Mouse (Mus musculus) cerebellum, adult 2 months (tissue): ENCODE data around the gene Klc4. TPM values are rescaled to one million over a fixed set of nuclear protein-coding genes. Genes with fewer than 3 reads are reported as not detected.
A peak's percentile ranks its signal among the peaks of the same experiment; 100 is the strongest.

ENCODE experiments used
- DNase-seq, 2 experiments: peaks; one replicate each; pipeline ENCODE4 v3.0.0; 2021
- H3K27ac ChIP-seq: fragments of 200-500 bp; 2 replicates; pipeline ENCODE4 v1.5.1; 2012; ENCODE audit warnings: low read length, control low read depth, inconsistent platforms; ENCODE audit not compliant: insufficient read depth
- H3K27me3 ChIP-seq: fragments of 200-500 bp; 2 replicates; pipeline ENCODE4 v1.6.1; 2012; ENCODE audit warnings: inconsistent platforms, mild to moderate bottlenecking, low read length, moderate library complexity; ENCODE audit not compliant: control insufficient read depth, insufficient read depth
- H3K4me1 ChIP-seq: fragments of 200-500 bp; 2 replicates; pipeline ENCODE4 v1.6.1; 2011; ENCODE audit warnings: low read length; ENCODE audit not compliant: control insufficient read depth, insufficient read depth
- H3K4me3 ChIP-seq: fragments of 200-500 bp; replicated peaks from 2 replicates; pipeline ENCODE3; 2011; ENCODE audit warnings: mild to moderate bottlenecking, low read depth, low read length, control low read depth; ENCODE audit not compliant: insufficient read depth
- CTCF ChIP-seq: fragments of 200-500 bp; IDR thresholded peaks from 2 replicates; pipeline ENCODE4 v1.5.1; 2011; ENCODE audit warnings: low read depth, mild to moderate bottlenecking, control low read depth, low read length, moderate library complexity, borderline replicate concordance; ENCODE audit not compliant: insufficient read depth
- POLR2A ChIP-seq: fragments of 200-500 bp; IDR thresholded peaks from 2 replicates; pipeline ENCODE4 v1.6.1; 2011; ENCODE audit warnings: low read length, control low read depth, borderline replicate concordance; ENCODE audit not compliant: insufficient read depth
- WGBS: fragments of 180-500 bp; shearing (Covaris S2); methylation state at CpG from one replicate; pipeline ENCODE4 v1.1.7; 2018; 5-methylcytosine and 5-hydroxymethylcytosine counted together
- polyA plus RNA-seq: library from polyadenylated mRNA; depleted of rRNA; stranded (reverse); fragments of >200 nt; gene quantifications from 2 replicates; pipeline ENCODE4 v1.2.3, GENCODE M21; 2012

Klc4 gene
- polyA plus RNA-seq, 1 experiment, result 28.1 TPM

DNA sequence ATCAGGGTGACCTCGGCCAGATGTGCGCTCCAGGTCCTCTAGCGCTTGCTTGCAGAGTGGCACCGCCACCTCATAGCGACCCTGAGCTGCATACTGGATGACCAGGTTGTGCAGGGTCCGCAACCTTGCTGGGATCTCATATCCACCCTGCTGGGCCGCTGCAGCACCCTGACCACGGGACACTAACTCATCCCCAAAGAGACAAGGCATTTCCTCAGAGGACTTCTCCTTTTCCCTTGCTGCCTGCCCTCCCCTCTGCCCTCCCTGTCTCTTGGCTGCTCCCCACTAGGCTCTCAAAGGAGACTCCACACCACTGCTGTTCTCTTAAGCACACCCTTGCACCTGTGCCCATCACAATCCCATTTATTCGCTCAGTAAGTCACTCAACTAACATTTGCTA lies 5.9 kb downstream of the Klc4 start:
- no peaks in the 10 kb centered on the region for H3K27me3 ChIP-seq
- TF ChIP-seq CTCF, result no peak
- TF ChIP-seq POLR2A, result no peak
- no peak for DNase-seq
- no peak overlapping the region for H3K4me3 ChIP-seq
- 79% methylated on average over 9 of the region's 9 CpGs for WGBS
- H3K4me1 ChIP-seq, result peaks cover 17% of the 10 kb centered on the region
- H3K27ac ChIP-seq, result no peak overlapping the region

DNA sequence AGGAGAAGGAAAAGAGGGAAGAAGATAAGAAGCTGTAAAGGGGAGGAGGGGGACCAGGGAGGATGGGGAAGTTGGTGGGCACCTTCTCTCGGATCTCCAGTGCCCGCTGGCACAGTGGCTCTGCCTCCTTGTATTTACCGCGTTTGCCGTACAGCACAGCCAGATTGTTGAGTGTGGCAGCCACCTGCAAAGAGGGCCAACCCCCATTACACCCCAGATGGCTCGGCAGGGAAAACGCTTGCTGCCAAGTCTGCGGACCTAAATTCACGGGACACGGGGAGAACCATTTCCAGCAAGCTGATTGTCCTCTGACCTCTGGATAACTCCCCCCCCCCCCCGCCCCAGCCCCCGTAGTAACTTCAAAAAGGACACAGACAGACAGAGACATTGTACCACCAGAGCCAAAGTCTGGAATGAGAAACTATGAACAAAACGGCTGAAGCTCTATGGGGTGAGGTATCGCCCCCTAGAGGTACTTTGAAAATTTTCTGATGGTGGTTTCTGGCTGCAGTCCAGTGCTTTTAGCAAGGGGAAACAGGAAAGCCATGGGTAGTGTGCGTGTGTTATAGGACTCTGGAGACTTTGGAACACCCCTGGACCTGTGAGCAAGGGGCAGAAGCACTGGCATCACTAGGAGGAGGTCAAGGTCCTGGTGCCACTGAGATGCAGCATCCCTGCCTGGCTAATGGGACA lies 8.8 kb downstream of the Klc4 start:
- TF ChIP-seq POLR2A (no peak), CTCF (peak; percentile 60)
- peak; percentile 73 to 75 for DNase-seq
- H3K27ac ChIP-seq, result no peak overlapping the region
- H3K4me1 ChIP-seq, result peaks cover 7% of the 10 kb centered on the region
- no peaks in the 10 kb centered on the region for H3K27me3 ChIP-seq
- peak overlapping the region; percentile 37 for H3K4me3 ChIP-seq
- WGBS, result 2% methylated on average over 15 of the region's 15 CpGs

DNA sequence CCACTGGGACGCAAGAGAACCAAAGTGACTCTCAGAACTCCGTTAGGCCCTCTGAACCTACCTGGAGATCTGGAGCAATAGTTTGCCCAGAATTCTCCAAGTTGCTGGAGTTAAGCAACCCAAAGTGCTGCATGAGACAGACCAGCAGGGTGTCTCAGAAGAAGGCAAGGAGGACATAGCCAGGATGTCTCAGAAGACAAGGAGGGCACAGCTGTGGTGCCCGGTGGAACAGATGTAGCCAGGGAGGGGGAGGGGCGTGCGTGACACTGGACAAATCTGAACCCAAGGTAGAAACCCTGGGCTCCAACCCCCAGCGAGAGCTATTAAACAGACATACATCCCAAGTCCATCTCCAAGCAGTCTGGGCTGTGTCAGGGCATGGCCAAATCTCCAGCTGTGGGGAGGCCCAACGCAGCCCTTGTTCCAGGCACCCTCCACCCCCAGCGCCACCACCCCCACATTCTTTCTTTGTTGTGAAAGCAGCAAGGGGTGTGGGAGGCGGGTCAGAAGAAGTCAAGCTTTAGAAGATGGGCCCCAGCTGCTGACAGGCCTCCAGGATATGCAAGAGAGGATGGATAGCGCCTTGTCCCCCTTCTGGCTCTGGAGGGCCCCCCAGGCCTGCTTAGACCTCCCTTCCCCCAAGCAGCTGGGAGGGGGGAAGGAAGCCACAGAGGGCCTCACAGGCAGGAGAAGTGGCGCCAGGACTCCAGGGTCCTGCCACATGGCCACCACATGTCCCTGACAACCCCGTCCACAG lies 16.0 kb downstream of the Klc4 start:
- no peak for DNase-seq
- no peaks in the 10 kb centered on the region for H3K27me3 ChIP-seq
- TF ChIP-seq POLR2A, result no peak
- TF ChIP-seq CTCF, result no peak
- H3K4me3 ChIP-seq, result peak overlapping the region; percentile 79
- WGBS, result 21% methylated on average over 12 of the region's 12 CpGs
- no peak overlapping the region for H3K27ac ChIP-seq
- H3K4me1 ChIP-seq, result peaks cover 8% of the 10 kb centered on the region

DNA sequence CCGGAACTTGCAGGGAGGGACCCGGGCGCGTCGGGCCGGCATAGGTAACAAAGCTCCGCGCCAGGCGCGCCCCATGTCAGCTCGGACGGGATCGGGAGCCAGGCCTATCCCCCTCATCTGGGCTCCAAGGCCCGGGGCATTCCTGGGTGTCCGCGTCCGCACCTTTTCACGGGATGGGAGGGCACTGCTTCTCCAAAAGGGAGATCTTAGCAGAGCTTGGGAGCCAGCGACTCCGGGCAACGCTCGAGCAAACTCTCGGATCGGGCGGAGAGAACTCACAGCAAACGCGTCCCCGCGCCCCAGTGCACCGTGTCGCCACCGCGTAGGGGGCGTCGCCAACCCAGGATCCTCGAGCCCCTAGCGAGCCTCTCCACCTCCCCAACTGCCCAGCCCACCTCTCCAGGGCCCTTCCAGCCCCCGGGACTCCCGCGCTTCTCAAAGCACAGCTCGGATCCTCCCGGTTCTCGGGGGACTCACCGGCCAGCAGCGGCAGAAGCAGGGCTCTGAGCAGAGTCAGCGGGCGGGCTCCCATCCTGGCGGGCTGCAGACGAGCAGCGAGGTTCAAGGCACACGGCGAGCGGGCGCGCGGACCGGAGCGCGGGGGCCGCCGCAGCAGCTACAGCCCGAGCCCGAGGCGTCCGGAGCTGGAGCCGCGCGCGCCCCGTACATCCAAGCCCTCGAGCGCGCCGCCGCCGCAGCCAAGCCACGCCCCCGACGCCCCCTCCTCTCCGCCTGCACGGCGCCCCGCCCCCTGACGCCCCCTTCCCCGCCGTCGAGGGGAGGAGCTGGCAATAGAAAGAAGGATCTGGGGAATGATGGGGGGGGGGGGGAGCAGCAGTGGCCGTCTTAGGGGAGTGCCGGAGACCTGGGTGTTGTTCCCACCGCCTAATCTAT lies 16.8 kb downstream of the Klc4 start, which contains the start of gene Ptk7:
Gene Ptk7 (minus strand): TSS at position 714 of the 894 bp plus-strand sequence.
- Histone ChIP-seq H3K4me3 (peak within 1 kb of the TSS; percentile 79), H3K27me3 (no peaks in the 10 kb centered on the region), H3K4me1 (peaks cover 8% of the 10 kb centered on the region), H3K27ac (0 out of 2 replicates have a peak within 1 kb of the TSS, but pooled peaks have one; percentile 15)
- TF ChIP-seq CTCF (no peak), POLR2A (0 out of 2 replicates have a peak, but pooled peaks have one; percentile 12)
- DNase-seq, result peak; percentile 52 to 65
- WGBS, result under 1% methylated on average over 84 of the region's 90 CpGs

DNA sequence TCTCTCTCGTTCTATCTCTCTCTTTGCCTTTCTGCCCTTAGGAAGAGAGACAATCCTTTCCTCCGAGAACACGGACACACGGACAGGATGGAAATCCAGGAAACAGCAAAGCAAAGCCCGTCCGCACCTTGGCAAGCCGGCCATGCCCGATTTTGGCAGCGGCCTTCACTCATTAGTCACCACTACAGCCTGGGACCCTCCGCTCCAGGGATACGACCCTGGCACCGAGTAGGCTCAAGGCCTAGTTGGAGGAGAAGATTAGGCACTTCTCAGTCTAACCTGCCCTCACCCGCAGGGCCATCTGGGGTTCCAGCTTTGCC lies 17.4 kb downstream of the Klc4 start:
- peaks cover 8% of the 10 kb centered on the region for H3K4me1 ChIP-seq
- WGBS, result 3% methylated on average over 13 of the region's 13 CpGs
- 0 out of 2 replicates have a peak overlapping the region, but pooled peaks have one; percentile 15 for H3K27ac ChIP-seq
- no peak for TF ChIP-seq POLR2A
- TF ChIP-seq CTCF, result no peak
- H3K4me3 ChIP-seq, result peak overlapping the region; percentile 79
- H3K27me3 ChIP-seq, result no peaks in the 10 kb centered on the region
- peak; percentile 47 to 65 for DNase-seq

DNA sequence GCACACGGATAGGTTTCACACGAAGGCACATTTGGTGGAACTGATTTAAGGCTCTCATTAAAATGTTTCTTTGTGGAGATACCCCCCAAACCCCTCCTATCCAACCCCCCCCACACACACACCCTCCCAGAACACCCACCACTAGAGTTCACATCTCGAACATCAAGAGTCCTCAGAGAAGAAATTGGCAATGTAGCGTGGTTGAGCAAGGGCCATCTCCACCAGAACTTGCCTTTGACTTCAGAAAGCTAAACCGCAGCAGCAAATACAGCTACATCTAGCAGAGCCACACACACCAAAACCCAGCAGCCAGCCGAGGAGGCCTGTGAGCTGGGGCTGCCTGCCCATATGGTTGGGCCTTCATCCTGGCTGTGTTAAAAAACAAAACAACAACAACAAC lies 18.4 kb downstream of the Klc4 start:
- WGBS, result 79% methylated on average over 6 of the region's 6 CpGs
- no peak overlapping the region for H3K4me3 ChIP-seq
- TF ChIP-seq CTCF (no peak), POLR2A (no peak)
- no peak overlapping the region for H3K27ac ChIP-seq
- DNase-seq, result no peak
- no peaks in the 10 kb centered on the region for H3K27me3 ChIP-seq
- H3K4me1 ChIP-seq, result peaks cover 12% of the 10 kb centered on the region

DNA sequence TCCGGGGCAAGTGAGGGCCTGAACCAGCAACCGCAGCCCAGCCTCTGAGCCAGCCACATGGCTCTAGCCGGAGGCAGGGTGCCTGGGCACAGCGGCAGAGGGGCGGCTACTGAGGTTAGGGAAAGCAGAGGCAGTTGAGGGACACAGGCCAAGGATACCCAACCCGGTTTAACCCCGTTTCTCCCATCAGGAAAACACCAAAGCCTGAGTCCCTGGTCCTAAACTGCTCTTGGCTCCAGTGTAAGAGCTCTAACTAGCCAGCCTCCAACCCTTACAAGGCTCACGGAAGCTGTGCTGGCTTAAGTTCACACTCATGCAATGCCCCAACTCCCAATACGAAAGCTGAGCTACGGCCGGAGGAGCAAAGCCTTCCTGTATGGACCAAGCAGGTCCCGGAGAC lies 21.2 kb downstream of the Klc4 start:
- Histone ChIP-seq H3K27me3 (no peaks in the 10 kb centered on the region), H3K27ac (no peak overlapping the region), H3K4me3 (no peak overlapping the region), H3K4me1 (peaks cover 14% of the 10 kb centered on the region)
- 55% methylated on average over 12 of the region's 12 CpGs for WGBS
- DNase-seq, result no peak
- TF ChIP-seq POLR2A, result no peak
- TF ChIP-seq CTCF, result no peak
